Mouse (Mus musculus) myocyte (in vitro differentiated cells): ENCODE measurements around the gene Sall1.

Experiments used
- CEBPB ChIP-seq: IDR thresholded peaks from 2 replicates; pipeline ENCODE4 v1.6.1; 2011; ENCODE audit warnings: mild to moderate bottlenecking, moderate library complexity; ENCODE audit not compliant: poor library complexity, insufficient read depth, severe bottlenecking
- E2F4 ChIP-seq: IDR thresholded peaks from one replicate; pipeline ENCODE4 v1.6.1; 2011; ENCODE audit warnings: mild to moderate bottlenecking, control low read depth, moderate library complexity; ENCODE audit not compliant: insufficient read depth
- MAX ChIP-seq: IDR thresholded peaks from one replicate; pipeline ENCODE4 v1.6.1; 2011; ENCODE audit warnings: low read depth, mild to moderate bottlenecking, control low read depth
- MYOD1 ChIP-seq, 3 experiments: IDR thresholded peaks; one replicate each; pipeline ENCODE4 v1.6.1; 2011; ENCODE audit warnings: control low read depth in 2 of 3, low read depth in 2 of 3, mild to moderate bottlenecking in 2 of 3, moderate library complexity in 1 of 3; ENCODE audit not compliant: insufficient read length in 2 of 3, control insufficient read depth in 1 of 3
- MYOG ChIP-seq, 3 experiments: IDR thresholded peaks; one replicate each; pipeline ENCODE4 v1.6.1; 2011; ENCODE audit warnings: control low read depth in 2 of 3, low read depth in 2 of 3, mild to moderate bottlenecking in 2 of 3; ENCODE audit not compliant: insufficient read length in 2 of 3, control insufficient read depth in 1 of 3, insufficient read depth in 1 of 3
- POLR2A ChIP-seq: IDR thresholded peaks from one replicate; pipeline ENCODE4 v1.6.1; 2011; ENCODE audit warnings: low read depth, mild to moderate bottlenecking, control low read depth, moderate library complexity; ENCODE audit not compliant: insufficient read length
- POLR2AphosphoS2 ChIP-seq: IDR thresholded peaks from one replicate; pipeline ENCODE4 v1.6.1; 2011; ENCODE audit warnings: low read depth, control low read depth; ENCODE audit not compliant: insufficient read length
- REST ChIP-seq: IDR thresholded peaks from one replicate; pipeline ENCODE4 v1.6.1; 2011; ENCODE audit warnings: mild to moderate bottlenecking, control low read depth, moderate library complexity; ENCODE audit not compliant: insufficient read depth, insufficient read length
- SRF ChIP-seq: IDR thresholded peaks from one replicate; pipeline ENCODE4 v1.6.1; 2011; ENCODE audit warnings: low read depth; ENCODE audit not compliant: control insufficient read depth, insufficient read length
- TCF12 ChIP-seq: IDR thresholded peaks from one replicate; pipeline ENCODE4 v1.6.1; 2011; ENCODE audit warnings: mild to moderate bottlenecking, control low read depth; ENCODE audit not compliant: poor library complexity, insufficient read depth, severe bottlenecking
- TCF3 ChIP-seq: IDR thresholded peaks from one replicate; pipeline ENCODE4 v1.6.1; 2011; ENCODE audit warnings: low read depth, control low read depth; ENCODE audit not compliant: insufficient read length
- USF1 ChIP-seq: IDR thresholded peaks from one replicate; pipeline ENCODE4 v1.6.1; 2011; ENCODE audit warnings: low read depth, mild to moderate bottlenecking, control low read depth, moderate library complexity

DNA sequence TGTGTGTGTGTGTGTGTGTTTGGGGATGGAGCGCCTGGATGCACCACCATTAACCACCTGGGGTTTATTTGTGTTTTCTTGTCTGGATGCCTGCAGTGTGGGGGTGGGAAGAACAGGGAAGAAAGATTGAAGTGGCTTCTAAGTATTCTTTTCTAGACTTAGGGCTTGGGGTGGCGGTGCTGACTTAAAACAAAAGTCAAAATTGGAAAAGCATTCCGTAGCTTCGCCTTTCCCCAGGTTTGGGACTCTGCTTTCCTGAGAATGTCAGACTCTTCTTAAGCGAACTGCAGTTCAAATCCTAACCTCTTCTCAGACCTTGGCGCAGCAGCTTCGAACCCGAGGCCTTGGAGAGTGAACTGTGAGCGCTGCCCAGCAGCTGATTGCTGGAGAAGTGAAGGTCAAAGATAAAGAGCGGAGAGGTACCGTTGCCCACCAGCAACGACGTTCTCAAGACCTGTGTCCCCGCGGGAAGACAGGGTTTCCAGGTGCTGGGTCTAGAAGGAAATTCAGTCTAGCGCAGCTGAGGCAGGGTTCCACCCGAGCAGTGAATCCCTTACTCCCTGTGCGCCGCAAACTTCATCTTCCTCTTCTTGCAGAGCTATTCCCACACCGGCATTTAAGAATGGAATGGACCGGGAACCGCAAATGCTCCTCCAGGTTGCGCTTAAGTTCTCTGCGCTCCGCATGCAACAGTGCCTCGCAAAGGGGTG lies 2.8 kb upstream of the Sall1 start:
- no peak for TF ChIP-seq TCF3
- TF ChIP-seq POLR2A: no peak
- TF ChIP-seq POLR2AphosphoS2: no peak
- TF ChIP-seq USF1: no peak
- TF ChIP-seq E2F4: no peak
- TF ChIP-seq TCF12: no peak
- no peak for TF ChIP-seq SRF
- no peak for TF ChIP-seq MYOG (IDR thresholded peaks at IDR 0.05; ENCODE audit: control insufficient read depth in 1 of 3, insufficient read depth in 1 of 3, insufficient read length in 2 of 3, low read depth in 2 of 3)
- TF ChIP-seq MYOD1 (IDR thresholded peaks at IDR 0.05; ENCODE audit: control insufficient read depth in 1 of 3, insufficient read length in 2 of 3, low read depth in 2 of 3): no peak
- no peak for TF ChIP-seq MAX
- TF ChIP-seq REST: no peak
- TF ChIP-seq CEBPB: no peak
